In genomic region chr10:95099906-95100305, GRCm38 (mm10) we compare ENCODE assay signal across 17 mouse cellular contexts.
DNase-seq lines count a peak whose midpoint lies in the region; ATAC-seq and TF ChIP-seq lines count a peak whose summit lies in the region.
"Had no signal": no experiment of that assay in that cellular context is flagged by ENCODE, and none has a peak within 500 bp of the region (broad histone marks: within the 10 kb centered on the region; RNA-seq: fewer than 3 reads in every experiment).

No protein-coding gene starts in this region.

- no peaks in the 10 kb centered on the region for H3K27me3 ChIP-seq in heart, embryonic 12.5 days (replicated peaks)
- H3K27me3 ChIP-seq in midbrain, postnatal 0 days (ENCODE audit: insufficient read depth, low read length), result no peaks in the 10 kb centered on the region
- H3K27me3 ChIP-seq in midbrain, embryonic 10.5 days (ENCODE audit: low read depth, poor library complexity, severe bottlenecking), result no peaks in the 10 kb centered on the region
- H3K27me3 ChIP-seq: forebrain, embryonic 13.5 days; hindbrain, embryonic 12.5 days had no signal

- ATAC-seq in heart, embryonic 12.5 days (ENCODE audit: insufficient number of reproducible peaks, low FRiP score), result no peak
- no peak for ATAC-seq in midbrain, postnatal 0 days (ENCODE audit: low FRiP score)
- ATAC-seq: forebrain, embryonic 13.5 days; intestine, embryonic 16.5 days had no signal

- H3K9me3 ChIP-seq in heart, embryonic 12.5 days (replicated peaks), result no peaks in the 10 kb centered on the region
- no peaks in the 10 kb centered on the region for H3K9me3 ChIP-seq in midbrain, postnatal 0 days (ENCODE audit: low read length)
- H3K9me3 ChIP-seq in midbrain, embryonic 10.5 days (replicated peaks), result no peaks in the 10 kb centered on the region
- H3K9me3 ChIP-seq: forebrain, embryonic 13.5 days; hindbrain, embryonic 12.5 days had no signal

- H3K4me2 ChIP-seq in heart, embryonic 12.5 days, result no peak overlapping the region
- no peak overlapping the region for H3K4me2 ChIP-seq in midbrain, postnatal 0 days (ENCODE audit: low read depth, low read length, poor library complexity, severe bottlenecking)
- H3K4me2 ChIP-seq: forebrain, embryonic 13.5 days; hindbrain, embryonic 12.5 days; liver, embryonic 11.5 days had no signal

- 0 out of 2 replicates have a peak, but pooled peaks cover 3% of the 10 kb centered on the region for H3K4me1 ChIP-seq in heart, embryonic 12.5 days (replicated peaks)
- no peaks in the 10 kb centered on the region for H3K4me1 ChIP-seq in midbrain, postnatal 0 days (ENCODE audit: insufficient read depth, low read length)
- no peaks in the 10 kb centered on the region for H3K4me1 ChIP-seq in midbrain, embryonic 10.5 days

- DNase-seq in heart, adult 11 months, result peak; percentile 97
- DNase-seq in midbrain, postnatal 0 days (ENCODE audit: low spot score), result peak; percentile 51
- DNase-seq in midbrain, embryonic 10.5 days (ENCODE audit: low spot score), result no peak
- DNase-seq in heart, postnatal 36 days, result peak; percentile 50 to 54
- DNase-seq in spleen, postnatal 14 days (ENCODE audit: low spot score in 2 of 2), result no peak
- DNase-seq in left cerebral cortex, postnatal 4 days, result no peak
- DNase-seq in thymus, postnatal 36 days, result no peak
- DNase-seq: adrenal gland, postnatal 14 days; kidney, postnatal 14 days; midbrain, embryonic 14.5 days; spleen, adult 18-20 months had no signal

- no peak overlapping the region for H3K4me3 ChIP-seq in heart, embryonic 12.5 days
- H3K4me3 ChIP-seq in midbrain, postnatal 0 days (ENCODE audit: low read depth, low read length), result no peak overlapping the region
- no peak overlapping the region for H3K4me3 ChIP-seq in midbrain, embryonic 10.5 days
- H3K4me3 ChIP-seq: forebrain, embryonic 13.5 days; hindbrain, embryonic 12.5 days had no signal

- no peak overlapping the region for H3K9ac ChIP-seq in heart, embryonic 12.5 days
- H3K9ac ChIP-seq in midbrain, postnatal 0 days (replicated peaks; ENCODE audit: low read length, poor library complexity, severe bottlenecking), result no peak overlapping the region
- H3K9ac ChIP-seq: forebrain, embryonic 13.5 days; hindbrain, embryonic 12.5 days had no signal

- no peak for TF ChIP-seq CTCF in midbrain, postnatal 0 days (IDR thresholded peaks at IDR 0.05)

- intact Hi-C loops in heart, postnatal 36 days (cut with DNase I), result loop anchor here (5.0 kb wide), 4 partner anchors 42 to 222 kb away; partner anchors contain the start of gene Cradd
- intact Hi-C loops in left cerebral cortex, postnatal 4 days (cut with DNase I), result loop anchor here (10.0 kb wide), 1 partner anchor 135 kb away; no protein-coding TSS in a partner anchor

- H3K36me3 ChIP-seq in heart, embryonic 12.5 days, result no peaks in the 10 kb centered on the region
- no peaks in the 10 kb centered on the region for H3K36me3 ChIP-seq in midbrain, postnatal 0 days (ENCODE audit: insufficient read depth, low read length)
- H3K36me3 ChIP-seq in midbrain, embryonic 10.5 days, result no peaks in the 10 kb centered on the region
- H3K36me3 ChIP-seq: hindbrain, embryonic 12.5 days had no signal

- H3K27ac ChIP-seq in heart, embryonic 12.5 days (ENCODE audit: poor library complexity, severe bottlenecking), result no peak overlapping the region
- H3K27ac ChIP-seq in midbrain, postnatal 0 days (ENCODE audit: low read depth, low read length), result no peak overlapping the region
- no peak overlapping the region for H3K27ac ChIP-seq in midbrain, embryonic 10.5 days (replicated peaks)
- H3K27ac ChIP-seq: forebrain, embryonic 13.5 days; hindbrain, embryonic 12.5 days; macrophage had no signal

- 79% methylated on average over 5 of the region's 5 CpGs for WGBS in heart, embryonic 12.5 days
- WGBS in midbrain, postnatal 0 days, result 70% methylated on average over 5 of the region's 5 CpGs
- WGBS in midbrain, embryonic 10.5 days, result 89% methylated on average over 5 of the region's 5 CpGs

Comparison
In these comparisons a context has a peak if more than half of its experiments do, and no peak if none do; other contexts are left out.
1. DNase-seq: peak in heart, adult 11 months (single experiment), midbrain, postnatal 0 days (single experiment) and heart, postnatal 36 days (2 of 2); none in midbrain, embryonic 10.5 days (single experiment), spleen, postnatal 14 days (0 of 2), left cerebral cortex, postnatal 4 days (single experiment) and thymus, postnatal 36 days (0 of 2).